17 mouse cellular contexts compared by ENCODE assay signal in the genomic region with DNA sequence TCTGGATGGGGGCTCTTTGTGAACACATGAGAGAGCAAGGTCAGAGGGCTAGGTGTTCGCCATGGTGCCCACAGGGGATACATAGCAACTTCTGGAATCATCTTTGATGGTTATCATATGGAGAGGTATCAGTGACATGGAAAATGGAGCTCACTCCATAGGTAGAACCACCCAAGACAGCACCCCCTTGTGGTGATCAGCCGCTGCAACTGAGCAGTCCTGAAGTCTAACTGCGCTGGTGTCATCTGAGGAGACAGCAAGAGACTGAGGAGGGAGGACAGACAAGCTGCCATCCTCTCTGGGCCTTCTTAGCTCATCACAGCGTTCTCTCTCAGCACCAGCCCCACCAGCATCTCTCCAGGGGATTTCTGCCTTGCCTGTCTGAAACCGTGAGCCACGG. TPM values are rescaled to one million over a fixed set of nuclear protein-coding genes. Genes with fewer than 3 reads are reported as not detected.
DNase-seq lines count a peak whose midpoint lies in the region; ATAC-seq and TF ChIP-seq lines count a peak whose summit lies in the region.
"Had no signal": no experiment of that assay in that cellular context is flagged by ENCODE, and none has a peak within 500 bp of the region (broad histone marks: within the 10 kb centered on the region; RNA-seq: fewer than 3 reads in every experiment).

No protein-coding gene starts in this region.

- no peak for TF ChIP-seq EP300 in heart, postnatal 0 days (IDR thresholded peaks at IDR 0.05; ENCODE audit: low read depth)

- H3K27me3 ChIP-seq in heart, postnatal 0 days (ENCODE audit: control insufficient read depth, insufficient read depth, low read length) = peaks cover 13% of the 10 kb centered on the region
- peaks cover 64% of the 10 kb centered on the region for H3K27me3 ChIP-seq in midbrain, embryonic 11.5 days (ENCODE audit: control insufficient read depth, insufficient read depth, low read length)
- peaks cover 98% of the 10 kb centered on the region for H3K27me3 ChIP-seq in midbrain, embryonic 10.5 days (ENCODE audit: low read depth, poor library complexity, severe bottlenecking)
- H3K27me3 ChIP-seq in forebrain, embryonic 16.5 days (replicated peaks; ENCODE audit: control insufficient read depth, insufficient read depth, low read length) = peaks cover 15% of the 10 kb centered on the region

- H3K9ac ChIP-seq in heart, postnatal 0 days (replicated peaks; ENCODE audit: low read depth, low read length) = no peak overlapping the region
- no peak overlapping the region for H3K9ac ChIP-seq in midbrain, embryonic 11.5 days (ENCODE audit: low read length)
- H3K9ac ChIP-seq in forebrain, embryonic 16.5 days (replicated peaks; ENCODE audit: low read depth, low read length) = no peak overlapping the region
- H3K9ac ChIP-seq: forebrain, embryonic 15.5 days; limb, embryonic 15.5 days; neural tube, embryonic 15.5 days had no signal

- no peaks in the 10 kb centered on the region for H3K36me3 ChIP-seq in heart, postnatal 0 days (replicated peaks; ENCODE audit: control insufficient read depth, insufficient read depth, low read length)
- H3K36me3 ChIP-seq in midbrain, embryonic 11.5 days (ENCODE audit: control insufficient read depth, insufficient read depth, low read length) = no peaks in the 10 kb centered on the region
- H3K36me3 ChIP-seq in midbrain, embryonic 10.5 days = no peaks in the 10 kb centered on the region
- no peaks in the 10 kb centered on the region for H3K36me3 ChIP-seq in forebrain, embryonic 16.5 days (ENCODE audit: control insufficient read depth, insufficient read depth)
- H3K36me3 ChIP-seq: forebrain, embryonic 15.5 days; limb, embryonic 15.5 days; neural tube, embryonic 15.5 days had no signal

- H3K9me3 ChIP-seq in heart, postnatal 0 days (replicated peaks; ENCODE audit: control insufficient read depth, low read length) = no peaks in the 10 kb centered on the region
- no peaks in the 10 kb centered on the region for H3K9me3 ChIP-seq in midbrain, embryonic 11.5 days (ENCODE audit: control insufficient read depth, low read length)
- no peaks in the 10 kb centered on the region for H3K9me3 ChIP-seq in midbrain, embryonic 10.5 days (replicated peaks)
- H3K9me3 ChIP-seq in forebrain, embryonic 16.5 days (ENCODE audit: control insufficient read depth, low read length) = no peaks in the 10 kb centered on the region
- H3K9me3 ChIP-seq: forebrain, embryonic 15.5 days; limb, embryonic 15.5 days; neural tube, embryonic 15.5 days had no signal

- ATAC-seq in heart, postnatal 0 days (ENCODE audit: insufficient read depth, low read depth) = no peak
- no peak for ATAC-seq in midbrain, embryonic 11.5 days (ENCODE audit: low FRiP score)
- ATAC-seq in megakaryocyte-erythroid progenitor cell, adult 5-6 weeks (replicated peaks; ENCODE audit: low FRiP score, low TSS enrichment, poor library complexity, severe bottlenecking) = 0 out of 2 replicates have a peak, but pooled peaks have one; percentile 34
- no peak for ATAC-seq in forebrain, embryonic 16.5 days
- ATAC-seq: forebrain, embryonic 15.5 days; inflammation-experienced regulatory T-cells, adult 6 months had no signal

- DNase-seq in heart, postnatal 0 days (ENCODE audit: low spot score) = no peak
- DNase-seq in heart, adult 9 months (ENCODE audit: low spot score in 2 of 2) = no peak
- peak; percentile 84 for DNase-seq in midbrain, embryonic 11.5 days (ENCODE audit: low spot score, missing footprints)
- DNase-seq in midbrain, embryonic 10.5 days (ENCODE audit: low spot score) = no peak
- DNase-seq in ES-CJ7 (ENCODE audit: low read depth, low spot score) = peak; percentile 71
- no peak for DNase-seq in gastrocnemius, postnatal 10 days
- DNase-seq: adrenal gland, postnatal 10 days; gastrocnemius, postnatal 36 days; kidney, postnatal 25 days; lung, postnatal 36 days; thymus, postnatal 25 days had no signal

- no peaks in the 10 kb centered on the region for H3K4me1 ChIP-seq in heart, postnatal 0 days (ENCODE audit: control insufficient read depth, insufficient read depth)
- H3K4me1 ChIP-seq in midbrain, embryonic 11.5 days (ENCODE audit: control insufficient read depth, insufficient read depth, low read length) = peaks cover 16% of the 10 kb centered on the region
- peaks cover 67% of the 10 kb centered on the region for H3K4me1 ChIP-seq in midbrain, embryonic 10.5 days
- peaks cover 4% of the 10 kb centered on the region; the same call in 1 of the 2 replicates for H3K4me1 ChIP-seq in forebrain, embryonic 16.5 days (replicated peaks; ENCODE audit: control insufficient read depth, insufficient read depth, low read length)

- TF ChIP-seq CTCF in heart, postnatal 0 days (IDR thresholded peaks at IDR 0.05; ENCODE audit: low read depth) = peak; percentile 18; the same call in 1 of the 2 replicates

- no peak overlapping the region for H3K4me2 ChIP-seq in heart, postnatal 0 days (ENCODE audit: low read depth, low read length)
- H3K4me2 ChIP-seq in midbrain, embryonic 11.5 days = no peak overlapping the region
- H3K4me2 ChIP-seq in forebrain, embryonic 16.5 days (ENCODE audit: low read length) = no peak overlapping the region
- H3K4me2 ChIP-seq: forebrain, embryonic 15.5 days; limb, embryonic 15.5 days; neural tube, embryonic 15.5 days had no signal

- WGBS in heart, postnatal 0 days = 56% methylated on average over 6 of the region's 6 CpGs
- 55% methylated on average over 6 of the region's 6 CpGs for WGBS in midbrain, embryonic 11.5 days
- 44% methylated on average over 6 of the region's 6 CpGs for WGBS in midbrain, embryonic 10.5 days
- 61% methylated on average over 6 of the region's 6 CpGs for WGBS in forebrain, embryonic 16.5 days

- H3K4me3 ChIP-seq in heart, postnatal 0 days (ENCODE audit: low read depth, low read length) = no peak overlapping the region
- H3K4me3 ChIP-seq in midbrain, embryonic 11.5 days (ENCODE audit: low read depth, low read length) = no peak overlapping the region
- H3K4me3 ChIP-seq in midbrain, embryonic 10.5 days = no peak overlapping the region
- no peak overlapping the region for H3K4me3 ChIP-seq in forebrain, embryonic 16.5 days (replicated peaks; ENCODE audit: low read length)
- H3K4me3 ChIP-seq: forebrain, embryonic 15.5 days; limb, embryonic 15.5 days; neural tube, embryonic 15.5 days had no signal

- no peak overlapping the region for H3K27ac ChIP-seq in heart, postnatal 0 days (ENCODE audit: low read depth)
- H3K27ac ChIP-seq in midbrain, embryonic 11.5 days (ENCODE audit: low read depth, low read length) = no peak overlapping the region
- H3K27ac ChIP-seq in midbrain, embryonic 10.5 days (replicated peaks) = no peak overlapping the region
- H3K27ac ChIP-seq in forebrain, embryonic 16.5 days (ENCODE audit: low read length) = no peak overlapping the region
- H3K27ac ChIP-seq: forebrain, embryonic 15.5 days; limb, embryonic 15.5 days; neural tube, embryonic 15.5 days had no signal

RNA-seq across cellular contexts. Expression of a gene that starts 39.8 kb away (rescaled TPM):
- total RNA-seq in heart, postnatal 0 days (2014; rRNA removed; ENCODE audit: low replicate concordance) = not detected in 2 replicates
- not detected in 2 replicates for polyA plus RNA-seq in heart, postnatal 0 days (2015; fragmentation: Nextera tagmentation; extraction: Ambion mirVana)
- 2.0 and 2.2 TPM in 2 replicates for polyA plus RNA-seq in midbrain, embryonic 11.5 days (2014; fragmentation: Nextera tagmentation; extraction: Ambion mirVana)
- polyA plus RNA-seq in midbrain, embryonic 10.5 days (2016; fragmentation: Nextera tagmentation; extraction: Ambion mirVana) = 2.7 and 3.1 TPM in 2 replicates
- total RNA-seq in megakaryocyte-erythroid progenitor cell, adult 5-6 weeks (2014; fragmentation: Nextera tagmentation) = not detected in 2 replicates
- not detected in 2 replicates for total RNA-seq in megakaryocyte-erythroid progenitor cell, adult 5-6 weeks (2017)
- polyA plus RNA-seq in forebrain, embryonic 16.5 days (2015; fragmentation: Nextera tagmentation; extraction: Ambion mirVana) = not detected in 2 replicates
- total RNA-seq in gastrocnemius, postnatal 10 days (2021) = under 1 TPM; 0.35 to 0.45 TPM
- polyA plus RNA-seq: inflammation-experienced regulatory T-cells, adult 6 months had no signal

Comparison
In these comparisons a context has a peak if more than half of its experiments do, and no peak if none do; other contexts are left out.
1. DNase-seq: peak in midbrain, embryonic 11.5 days (single experiment) and ES-CJ7 (single experiment); none in heart, postnatal 0 days (single experiment), heart, adult 9 months (0 of 2), midbrain, embryonic 10.5 days (single experiment) and gastrocnemius, postnatal 10 days (single experiment).